Mouse (Mus musculus) neural tube, embryonic 15.5 days (tissue): ENCODE data around the gene Olfr96. TPM values are rescaled to one million over a fixed set of nuclear protein-coding genes. Genes with fewer than 3 reads are reported as not detected.

Experiments used
- polyA plus RNA-seq: library from polyadenylated mRNA; unstranded; fragments of >200 nt; fragmentation: Nextera tagmentation; extraction: Ambion mirVana; gene quantifications from 2 replicates; pipeline ENCODE4 v1.2.1, GENCODE M21; 2015

Olfr96 gene
- polyA plus RNA-seq, 1 experiment from 2014 or later, result not detected

Other genes with a start within 250 kb of the Olfr96 start
- gene 2410137M14Rik, start 238.9 kb upstream of the Olfr96 start, polyA plus RNA-seq, result 0.27 TPM in 1 of 2 replicates, not detected in the other
- gene H2-M5, start 230.6 kb upstream of the Olfr96 start, polyA plus RNA-seq, result 2.5 and 2.7 TPM in 2 replicates
- 200 and 252 TPM in 2 replicates for gene Zfp57, start 219.0 kb upstream of the Olfr96 start, polyA plus RNA-seq
- 1.5 and 2.0 TPM in 2 replicates for gene Mog, start 196.7 kb upstream of the Olfr96 start, polyA plus RNA-seq
- 77.9 and 90.1 TPM in 2 replicates for gene Gabbr1, start 174.2 kb upstream of the Olfr96 start, polyA plus RNA-seq
- 0.06 TPM in 1 of 2 replicates, not detected in the other for gene Olfr90, start 131.6 kb upstream of the Olfr96 start, polyA plus RNA-seq
- not detected in 2 replicates for gene Olfr91, start 121.9 kb upstream of the Olfr96 start, polyA plus RNA-seq
- not detected in 2 replicates for gene Olfr92, start 100.1 kb upstream of the Olfr96 start, polyA plus RNA-seq
- not detected in 2 replicates for gene Olfr93, start 58.7 kb upstream of the Olfr96 start, polyA plus RNA-seq
- 3.8 TPM in 1 of 2 replicates, not detected in the other for gene Ubd, start 26.3 kb upstream of the Olfr96 start, polyA plus RNA-seq
- gene Olfr94, start 19.2 kb upstream of the Olfr96 start, polyA plus RNA-seq, result 0.14 and 0.19 TPM in 2 replicates
- gene Olfr95, start 7.0 kb upstream of the Olfr96 start, polyA plus RNA-seq, result 0.04 TPM in 1 of 2 replicates, not detected in the other
- not detected in 2 replicates for gene Olfr97, start 17.2 kb downstream of the Olfr96 start, polyA plus RNA-seq
- gene Olfr98, start 43.6 kb downstream of the Olfr96 start, polyA plus RNA-seq, result not detected in 2 replicates
- gene H2-M3, start 50.1 kb downstream of the Olfr96 start, polyA plus RNA-seq, result 1.7 and 3.2 TPM in 2 replicates
- not detected in 2 replicates for gene Olfr99, start 63.3 kb downstream of the Olfr96 start, polyA plus RNA-seq
- not detected in 2 replicates for gene Olfr101, start 84.2 kb downstream of the Olfr96 start, polyA plus RNA-seq
- not detected in 2 replicates for gene Olfr102, start 96.9 kb downstream of the Olfr96 start, polyA plus RNA-seq
- gene Olfr103, start 119.6 kb downstream of the Olfr96 start, polyA plus RNA-seq, result not detected in 2 replicates
- not detected in 2 replicates for gene Olfr104-ps, start 139.4 kb downstream of the Olfr96 start, polyA plus RNA-seq
- gene Olfr105-ps, start 158.9 kb downstream of the Olfr96 start, polyA plus RNA-seq, result not detected in 2 replicates
- gene Olfr106-ps, start 170.2 kb downstream of the Olfr96 start, polyA plus RNA-seq, result not detected in 2 replicates
- 0.04 TPM in 1 of 2 replicates, not detected in the other for gene Olfr107, start 179.1 kb downstream of the Olfr96 start, polyA plus RNA-seq
- not detected in 2 replicates for gene Olfr108, start 225.3 kb downstream of the Olfr96 start, polyA plus RNA-seq
- not detected in 2 replicates for gene Olfr109, start 238.8 kb downstream of the Olfr96 start, polyA plus RNA-seq